Comparison of ENCODE assay signal across 18 mouse cellular contexts in the genomic region with DNA sequence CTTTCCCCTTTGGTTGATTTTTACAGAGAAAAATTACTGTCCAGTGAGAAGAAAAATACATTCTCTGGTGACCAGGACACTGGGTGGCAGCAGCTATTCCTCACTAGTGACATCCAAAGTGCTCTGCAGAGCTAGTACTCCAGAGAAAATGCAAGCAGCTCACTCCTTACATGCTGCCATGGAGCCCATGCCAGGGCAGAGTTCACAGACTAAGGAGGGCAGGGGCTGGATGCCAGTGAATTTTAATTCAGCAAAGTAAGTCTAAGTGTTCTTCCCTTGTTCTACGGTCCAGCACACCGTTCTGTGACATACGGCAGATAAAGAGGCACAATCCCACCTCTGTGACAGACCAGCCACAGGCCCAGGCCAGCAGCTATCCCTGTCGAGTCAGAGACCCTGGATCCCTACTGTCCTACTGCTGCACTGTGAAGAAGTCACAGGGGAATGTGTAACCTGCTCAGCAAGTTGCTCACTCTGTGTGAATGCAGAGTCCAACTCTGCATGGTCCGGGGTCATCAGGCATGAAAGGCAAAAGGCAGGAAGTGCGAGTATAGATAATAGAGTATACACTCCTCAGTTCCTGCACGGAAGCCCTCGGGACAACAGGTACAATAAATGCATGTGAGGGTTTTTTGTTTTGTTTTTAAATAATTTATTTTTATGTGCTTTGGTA. TPM values are rescaled to one million over a fixed set of nuclear protein-coding genes. Genes with fewer than 3 reads are reported as not detected.
DNase-seq lines count a peak whose midpoint lies in the region; ATAC-seq lines count a peak whose summit lies in the region.
"Had no signal": no experiment of that assay in that cellular context is flagged by ENCODE, and none has a peak within 500 bp of the region (broad histone marks: within the 10 kb centered on the region; RNA-seq: fewer than 3 reads in every experiment).

No protein-coding gene starts in this region.

- peaks cover 58% of the 10 kb centered on the region for H3K4me1 ChIP-seq in heart, embryonic 11.5 days (ENCODE audit: control insufficient read depth, insufficient read depth, low read length)
- H3K4me1 ChIP-seq in kidney, embryonic 15.5 days = no peaks in the 10 kb centered on the region
- H3K4me1 ChIP-seq in liver, embryonic 13.5 days (replicated peaks) = peaks cover 71% of the 10 kb centered on the region
- H3K4me1 ChIP-seq: hindbrain, embryonic 15.5 days; limb, embryonic 13.5 days; neural tube, embryonic 12.5 days had no signal

- no peaks in the 10 kb centered on the region for H3K9me3 ChIP-seq in heart, embryonic 11.5 days (replicated peaks; ENCODE audit: control insufficient read depth, low read length)
- no peaks in the 10 kb centered on the region for H3K9me3 ChIP-seq in kidney, embryonic 15.5 days (replicated peaks)
- no peaks in the 10 kb centered on the region for H3K9me3 ChIP-seq in liver, embryonic 13.5 days (replicated peaks)
- H3K9me3 ChIP-seq: hindbrain, embryonic 15.5 days; limb, embryonic 13.5 days; neural tube, embryonic 12.5 days had no signal

- peak overlapping the region; percentile 11; the same call in 1 of the 2 replicates for H3K4me2 ChIP-seq in heart, embryonic 11.5 days
- no peak overlapping the region for H3K4me2 ChIP-seq in kidney, embryonic 15.5 days
- H3K4me2 ChIP-seq in liver, embryonic 13.5 days = no peak overlapping the region
- H3K4me2 ChIP-seq: hindbrain, embryonic 15.5 days; limb, embryonic 13.5 days; midbrain, embryonic 11.5 days; neural tube, embryonic 12.5 days had no signal

- 43% methylated on average over 8 of the region's 8 CpGs for WGBS in heart, embryonic 11.5 days (ENCODE audit: insufficient replicate concordance)
- 85% methylated on average over 8 of the region's 8 CpGs for WGBS in kidney, embryonic 15.5 days
- WGBS in liver, embryonic 13.5 days (ENCODE audit: insufficient replicate concordance) = 43% methylated on average over 8 of the region's 8 CpGs

- H3K4me3 ChIP-seq in heart, embryonic 11.5 days (ENCODE audit: low read depth, low read length) = no peak overlapping the region
- H3K4me3 ChIP-seq in kidney, embryonic 15.5 days (replicated peaks) = no peak overlapping the region
- H3K4me3 ChIP-seq in liver, embryonic 13.5 days (replicated peaks) = no peak overlapping the region
- H3K4me3 ChIP-seq: hindbrain, embryonic 15.5 days; limb, embryonic 13.5 days; neural tube, embryonic 12.5 days had no signal

- H3K36me3 ChIP-seq in heart, embryonic 11.5 days (ENCODE audit: control insufficient read depth, insufficient read depth, low read length) = peaks cover 17% of the 10 kb centered on the region
- peaks cover 94% of the 10 kb centered on the region for H3K36me3 ChIP-seq in kidney, embryonic 15.5 days
- H3K36me3 ChIP-seq in liver, embryonic 13.5 days = peaks cover 66% of the 10 kb centered on the region

- no peaks in the 10 kb centered on the region for H3K27me3 ChIP-seq in heart, embryonic 11.5 days (ENCODE audit: control insufficient read depth, insufficient read depth, low read length)
- H3K27me3 ChIP-seq in kidney, embryonic 15.5 days = no peaks in the 10 kb centered on the region
- H3K27me3 ChIP-seq in liver, embryonic 13.5 days = no peaks in the 10 kb centered on the region
- H3K27me3 ChIP-seq: hindbrain, embryonic 15.5 days; limb, embryonic 13.5 days; neural tube, embryonic 12.5 days had no signal

- H3K9ac ChIP-seq in heart, embryonic 11.5 days (ENCODE audit: low read depth, low read length) = peak overlapping the region; percentile 49
- no peak overlapping the region for H3K9ac ChIP-seq in kidney, embryonic 15.5 days
- H3K9ac ChIP-seq in liver, embryonic 13.5 days = no peak overlapping the region
- H3K9ac ChIP-seq: hindbrain, embryonic 15.5 days; limb, embryonic 13.5 days; neural tube, embryonic 12.5 days had no signal

- peak overlapping the region; percentile 94 for H3K27ac ChIP-seq in heart, embryonic 11.5 days (ENCODE audit: low read depth, low read length)
- H3K27ac ChIP-seq in kidney, embryonic 15.5 days = no peak overlapping the region
- peak overlapping the region; percentile 72 for H3K27ac ChIP-seq in liver, embryonic 13.5 days
- H3K27ac ChIP-seq: hindbrain, embryonic 15.5 days; limb, embryonic 13.5 days; neural tube, embryonic 12.5 days had no signal

- DNase-seq in heart, adult 9 months (ENCODE audit: low spot score in 2 of 2) = no peak
- peak; percentile 66 for DNase-seq in kidney, adult 18-20 months
- DNase-seq in kidney, adult 8-10 months = peak; percentile 59 to 62
- DNase-seq in liver, embryonic 13.5 days = no peak
- DNase-seq in ovary, postnatal 14 days (ENCODE audit: low spot score) = no peak
- DNase-seq: adrenal gland, postnatal 14 days; cerebellum, adult 11-12 months; lung, adult 2 months; lung, postnatal 36 days; right cerebral cortex, postnatal 14 days; thymus, postnatal 36 days had no signal

- no peak for ATAC-seq in heart, embryonic 11.5 days (replicated peaks; ENCODE audit: insufficient number of reproducible peaks, low FRiP score, low TSS enrichment)
- no peak for ATAC-seq in kidney, embryonic 15.5 days (replicated peaks; ENCODE audit: low FRiP score)
- ATAC-seq in liver, embryonic 13.5 days (ENCODE audit: low read depth) = no peak
- ATAC-seq: forebrain, embryonic 16.5 days had no signal

RNA-seq across cellular contexts. Expression of a gene that starts 19.5 kb away (rescaled TPM):
- 128 and 153 TPM in 2 replicates for polyA plus RNA-seq in heart, embryonic 11.5 days (2014; fragmentation: Nextera tagmentation; extraction: Ambion mirVana)
- polyA plus RNA-seq in kidney, embryonic 15.5 days (2015; fragmentation: Nextera tagmentation; extraction: Ambion mirVana) = 167 and 180 TPM in 2 replicates
- 44.8 and 51.9 TPM in 2 replicates for polyA plus RNA-seq in liver, embryonic 13.5 days (2015; fragmentation: Nextera tagmentation; extraction: Ambion mirVana)

Comparison
In these comparisons a context has a peak if more than half of its experiments do, and no peak if none do; other contexts are left out.
1. DNase-seq: peak in kidney, adult 18-20 months (single experiment) and kidney, adult 8-10 months (2 of 2); none in heart, adult 9 months (0 of 2), liver, embryonic 13.5 days (single experiment) and ovary, postnatal 14 days (single experiment).